Mouse (Mus musculus): ENCODE results near the gene Arpc4. TPM values are rescaled to one million over a fixed set of nuclear protein-coding genes. Genes with fewer than 3 reads are reported as not detected.

Gene Arpc4
- polyA plus RNA-seq, 1 experiment from 2014 or later: 440 TPM

Small RNA genes within 50 kb of the gene (microRNA-seq; reads per million reads assigned to microRNA genes)
- gene Gm24387: not detected

Other genes starting within 250 kb of the Arpc4 start
- 56.7 and 63.6 TPM in 2 replicates for gene Lhfpl4, start 182.7 kb upstream of the Arpc4 start, polyA plus RNA-seq (2015; fragmentation: Nextera tagmentation; extraction: Ambion mirVana)
- 34.1 and 34.6 TPM in 2 replicates for gene Mtmr14, start 140.3 kb upstream of the Arpc4 start, polyA plus RNA-seq (2015; fragmentation: Nextera tagmentation; extraction: Ambion mirVana)
- gene Cpne9, start 95.8 kb upstream of the Arpc4 start, polyA plus RNA-seq (2015; fragmentation: Nextera tagmentation; extraction: Ambion mirVana): 9.1 and 9.6 TPM in 2 replicates
- gene Brpf1, start 71.0 kb upstream of the Arpc4 start, polyA plus RNA-seq (2015; fragmentation: Nextera tagmentation; extraction: Ambion mirVana): 12.4 and 15.5 TPM in 2 replicates
- gene Ogg1, start 51.1 kb upstream of the Arpc4 start, polyA plus RNA-seq (2015; fragmentation: Nextera tagmentation; extraction: Ambion mirVana): 7.0 and 10.6 TPM in 2 replicates
- 119 and 128 TPM in 2 replicates for gene Camk1, start 34.1 kb upstream of the Arpc4 start, polyA plus RNA-seq (2015; fragmentation: Nextera tagmentation; extraction: Ambion mirVana)
- gene Tada3, start 232 bp upstream of the Arpc4 start, polyA plus RNA-seq (2015; fragmentation: Nextera tagmentation; extraction: Ambion mirVana): 68.3 and 71.1 TPM in 2 replicates
- gene Ttll3, start 11.1 kb downstream of the Arpc4 start, polyA plus RNA-seq (2015; fragmentation: Nextera tagmentation; extraction: Ambion mirVana): 9.2 and 11.8 TPM in 2 replicates
- gene Rpusd3, start 41.2 kb downstream of the Arpc4 start, polyA plus RNA-seq (2015; fragmentation: Nextera tagmentation; extraction: Ambion mirVana): 21.5 and 21.7 TPM in 2 replicates
- gene Cidec, start 57.6 kb downstream of the Arpc4 start, polyA plus RNA-seq (2015; fragmentation: Nextera tagmentation; extraction: Ambion mirVana): 0.21 TPM in 1 of 2 replicates, not detected in the other
- 95.2 and 106 TPM in 2 replicates for gene Jagn1, start 64.5 kb downstream of the Arpc4 start, polyA plus RNA-seq (2015; fragmentation: Nextera tagmentation; extraction: Ambion mirVana)
- 0.26 and 0.34 TPM in 2 replicates for gene Il17re, start 80.4 kb downstream of the Arpc4 start, polyA plus RNA-seq (2015; fragmentation: Nextera tagmentation; extraction: Ambion mirVana)
- gene Il17rc, start 93.3 kb downstream of the Arpc4 start, polyA plus RNA-seq (2015; fragmentation: Nextera tagmentation; extraction: Ambion mirVana): 4.4 and 5.9 TPM in 2 replicates
- 92.9 and 96.4 TPM in 2 replicates for gene Creld1, start 105.2 kb downstream of the Arpc4 start, polyA plus RNA-seq (2015; fragmentation: Nextera tagmentation; extraction: Ambion mirVana)
- 14.2 and 14.5 TPM in 2 replicates for gene Prrt3, start 123.8 kb downstream of the Arpc4 start, polyA plus RNA-seq (2015; fragmentation: Nextera tagmentation; extraction: Ambion mirVana)
- gene Emc3, start 153.5 kb downstream of the Arpc4 start, polyA plus RNA-seq (2015; fragmentation: Nextera tagmentation; extraction: Ambion mirVana): 120 and 124 TPM in 2 replicates
- gene Fancd2, start 153.6 kb downstream of the Arpc4 start, polyA plus RNA-seq (2015; fragmentation: Nextera tagmentation; extraction: Ambion mirVana): 1.9 and 2.1 TPM in 2 replicates
- 0.21 and 0.22 TPM in 2 replicates for gene Fancd2os, start 222.6 kb downstream of the Arpc4 start, polyA plus RNA-seq (2015; fragmentation: Nextera tagmentation; extraction: Ambion mirVana)
- gene Brk1, start 226.7 kb downstream of the Arpc4 start, polyA plus RNA-seq (2015; fragmentation: Nextera tagmentation; extraction: Ambion mirVana): 246 and 270 TPM in 2 replicates
- 73.0 and 74.5 TPM in 2 replicates for gene Vhl, start 245.8 kb downstream of the Arpc4 start, polyA plus RNA-seq (2015; fragmentation: Nextera tagmentation; extraction: Ambion mirVana)

Measured in hindbrain, embryonic 16.5 days (tissue).